Mouse (Mus musculus) hindbrain, embryonic 16.5 days (tissue): ENCODE data around the gene Cdkl5. TPM values are rescaled to one million over a fixed set of nuclear protein-coding genes. Genes with fewer than 3 reads are reported as not detected.

Source experiments
- ATAC-seq: fragments of 200-750 bp; cut with Nextera tagmentation; 2 replicates; pipeline ENCODE4 v1.8.0; 2017; ENCODE audit warnings: moderate TSS enrichment, moderate library complexity
- H3K27ac ChIP-seq: fragments of 300-500 bp; sonication (generic); 2 replicates; pipeline ENCODE4 v1.5.1; 2014; ENCODE audit warnings: low read depth, mild to moderate bottlenecking, control low read depth, low read length, moderate library complexity
- H3K27me3 ChIP-seq: fragments of 300-500 bp; sonication (generic); replicated peaks from 2 replicates; pipeline ENCODE4 v1.6.1; 2014; ENCODE audit warnings: low read length; ENCODE audit not compliant: control insufficient read depth, insufficient read depth
- H3K36me3 ChIP-seq: fragments of 300-500 bp; sonication (generic); 2 replicates; pipeline ENCODE4 v1.6.1; 2014; ENCODE audit warnings: mild to moderate bottlenecking, low read length, moderate library complexity, mixed read lengths; ENCODE audit not compliant: control insufficient read depth, insufficient read depth
- H3K4me1 ChIP-seq: fragments of 300-500 bp; sonication (generic); 2 replicates; pipeline ENCODE4 v1.6.1; 2014; ENCODE audit warnings: low read depth, low read length; ENCODE audit not compliant: control insufficient read depth, insufficient read depth
- H3K4me2 ChIP-seq: fragments of 300-500 bp; sonication (generic); 2 replicates; pipeline ENCODE4 v1.6.1; 2014; ENCODE audit warnings: mild to moderate bottlenecking, low read length, control low read depth, moderate library complexity
- H3K4me3 ChIP-seq: fragments of 300-500 bp; sonication (generic); 2 replicates; pipeline ENCODE4 v1.5.1; 2014; ENCODE audit warnings: mild to moderate bottlenecking, low read length, control low read depth, moderate library complexity
- H3K9ac ChIP-seq: fragments of 300-500 bp; sonication (generic); 2 replicates; pipeline ENCODE4 v1.6.1; 2014; ENCODE audit warnings: low read depth, mild to moderate bottlenecking, control low read depth, low read length, moderate library complexity
- H3K9me3 ChIP-seq: fragments of 300-500 bp; sonication (generic); 2 replicates; pipeline ENCODE4 v1.6.1; 2014; ENCODE audit warnings: mild to moderate bottlenecking, low read length, moderate library complexity; ENCODE audit not compliant: control insufficient read depth
- WGBS: fragments of 180-500 bp; shearing (Covaris S2); extraction: QIAGEN DNeasy Blood & Tissue Kit; methylation state at CpG from one replicate; pipeline ENCODE4 v1.1.7; 2014; 5-methylcytosine and 5-hydroxymethylcytosine counted together
- polyA plus RNA-seq: library from polyadenylated mRNA; unstranded; fragments of >200 nt; fragmentation: Nextera tagmentation; extraction: Ambion mirVana; gene quantifications from 2 replicates; pipeline ENCODE4 v1.2.1, GENCODE M21; 2015

Gene Cdkl5
- 4.4 and 4.9 TPM in 2 replicates for polyA plus RNA-seq

DNA sequence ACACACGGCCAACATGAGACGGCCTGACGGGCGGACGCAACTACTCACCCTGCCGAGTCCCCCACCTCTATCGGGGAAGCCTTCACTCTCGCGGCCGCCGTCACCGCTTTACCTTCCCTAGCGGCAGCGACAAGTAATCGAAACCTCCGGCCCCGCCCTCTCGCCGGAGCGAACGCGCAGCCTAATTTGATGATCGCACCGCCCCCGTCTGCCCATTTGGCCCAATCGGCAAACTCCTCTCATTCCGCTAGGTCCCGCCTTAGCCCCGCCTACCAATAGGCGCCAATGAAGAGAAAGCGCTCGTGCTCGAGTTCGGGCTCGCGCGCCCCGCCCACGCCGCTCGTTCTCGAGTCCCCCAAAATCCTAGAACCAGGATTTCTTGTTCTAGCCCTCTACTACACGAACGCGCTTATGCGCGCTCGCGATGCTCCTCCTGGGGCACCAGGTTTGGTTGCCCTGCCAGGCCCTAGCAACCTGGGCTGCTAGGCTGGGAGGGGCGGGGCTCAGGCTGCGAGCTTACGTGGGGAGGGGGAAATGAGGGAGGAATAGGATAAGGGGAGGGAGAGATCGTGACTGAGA is at the start of gene Cdkl5:
Gene Cdkl5, minus strand, starts transcription at position 162 of the 579 bp plus-strand sequence.
- peak; percentile 96 for ATAC-seq
- Histone ChIP-seq H3K4me2 (peak within 1 kb of the TSS; percentile 53), H3K4me1 (no peaks in the 10 kb centered on the region), H3K9me3 (no peaks in the 10 kb centered on the region), H3K4me3 (peak within 1 kb of the TSS; percentile 61), H3K27ac (peak within 1 kb of the TSS; percentile 87), H3K27me3 (no peaks in the 10 kb centered on the region; the same call in 1 of the 2 replicates), H3K9ac (peak within 1 kb of the TSS; percentile 71), H3K36me3 (no peaks in the 10 kb centered on the region)
- 22% methylated on average over 49 of the region's 53 CpGs for WGBS

DNA sequence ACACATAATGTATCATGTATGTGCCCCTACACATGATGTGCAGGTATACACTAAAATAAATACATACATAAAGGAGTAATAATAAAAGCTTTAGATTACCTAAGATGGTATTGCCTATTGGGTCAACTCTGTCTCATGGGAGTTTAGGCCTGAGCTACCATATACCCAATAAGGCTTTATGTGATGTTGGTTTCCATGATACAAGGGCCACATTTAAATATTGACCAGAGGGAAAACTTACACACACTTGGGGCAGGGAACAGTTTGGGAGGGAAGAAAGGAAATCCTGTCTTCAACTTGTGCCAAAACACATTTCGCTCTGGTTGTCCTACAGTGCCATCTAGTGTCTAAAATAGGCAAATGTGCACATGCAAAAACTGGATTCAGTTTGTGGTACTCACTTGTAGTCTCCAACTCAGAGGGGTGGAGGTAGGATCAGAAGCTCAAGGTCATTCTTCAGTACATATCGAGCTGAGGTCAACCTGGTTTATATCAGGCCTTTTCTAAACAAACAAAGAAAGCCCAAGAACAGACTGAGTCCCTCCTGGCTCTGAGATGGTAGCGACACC is 38.8 kb upstream of the Cdkl5 start:
- Histone ChIP-seq H3K4me1 (no peaks in the 10 kb centered on the region), H3K36me3 (no peaks in the 10 kb centered on the region), H3K4me3 (no peak overlapping the region), H3K9me3 (no peaks in the 10 kb centered on the region), H3K4me2 (no peak overlapping the region), H3K9ac (no peak overlapping the region), H3K27ac (no peak overlapping the region), H3K27me3 (0 out of 2 replicates have a peak, but pooled peaks cover 2% of the 10 kb centered on the region)
- peak; percentile 52; the same call in 1 of the 2 replicates for ATAC-seq
- 49% methylated on average over 3 of the region's 3 CpGs for WGBS

DNA sequence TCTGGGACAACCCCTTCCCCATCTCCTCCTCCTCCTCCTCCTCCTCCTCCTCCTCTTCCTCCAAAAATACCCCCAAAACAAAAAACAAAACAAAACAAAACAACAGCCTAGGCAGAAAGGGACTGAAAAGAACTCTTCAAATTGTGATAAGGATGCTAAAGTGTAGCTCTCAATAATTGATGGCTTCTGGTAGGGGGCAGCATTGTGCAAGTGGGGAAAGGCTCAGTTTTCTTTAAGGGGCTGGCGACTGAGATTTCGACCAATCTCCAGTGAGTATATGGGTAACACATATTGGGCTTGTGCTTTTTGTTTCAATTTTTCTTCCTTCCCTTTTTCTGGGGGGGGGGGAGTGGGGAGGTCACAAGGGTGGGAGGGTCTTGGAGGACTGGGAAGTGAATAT is 37.9 kb upstream of the Cdkl5 start:
- Histone ChIP-seq H3K4me1 (no peaks in the 10 kb centered on the region), H3K27me3 (0 out of 2 replicates have a peak, but pooled peaks cover 2% of the 10 kb centered on the region), H3K4me2 (no peak overlapping the region), H3K27ac (no peak overlapping the region), H3K9ac (no peak overlapping the region), H3K4me3 (no peak overlapping the region), H3K36me3 (no peaks in the 10 kb centered on the region), H3K9me3 (no peaks in the 10 kb centered on the region)
- WGBS = 36% methylated on average over 2 of the region's 2 CpGs
- no peak for ATAC-seq

DNA sequence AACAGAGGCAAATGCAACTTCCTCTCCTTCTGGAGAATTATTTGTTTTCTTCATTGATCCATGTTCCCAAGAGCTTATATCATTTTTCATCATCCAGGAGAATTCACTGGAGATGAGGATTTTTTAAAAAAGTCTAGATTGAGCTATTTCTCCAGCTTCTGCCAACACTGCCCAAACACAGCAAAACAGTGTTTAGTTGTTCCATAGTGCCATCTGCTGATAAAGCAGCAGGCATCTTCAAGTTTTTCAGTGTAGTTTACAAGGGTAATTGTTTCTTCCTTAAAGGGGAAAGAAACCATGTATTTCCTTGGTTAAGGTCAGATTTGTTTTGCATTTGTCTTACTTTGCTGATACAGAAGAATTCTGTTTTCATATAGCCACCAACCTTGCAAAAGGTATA is 35.7 kb upstream of the Cdkl5 start:
- no peak overlapping the region for H3K4me3 ChIP-seq
- no peaks in the 10 kb centered on the region for H3K4me1 ChIP-seq
- no peak overlapping the region for H3K4me2 ChIP-seq
- 0 out of 2 replicates have a peak, but pooled peaks cover 2% of the 10 kb centered on the region for H3K27me3 ChIP-seq
- no peak overlapping the region for H3K9ac ChIP-seq
- ATAC-seq = no peak
- H3K9me3 ChIP-seq = no peaks in the 10 kb centered on the region
- no peak overlapping the region for H3K27ac ChIP-seq
- no peaks in the 10 kb centered on the region for H3K36me3 ChIP-seq

DNA sequence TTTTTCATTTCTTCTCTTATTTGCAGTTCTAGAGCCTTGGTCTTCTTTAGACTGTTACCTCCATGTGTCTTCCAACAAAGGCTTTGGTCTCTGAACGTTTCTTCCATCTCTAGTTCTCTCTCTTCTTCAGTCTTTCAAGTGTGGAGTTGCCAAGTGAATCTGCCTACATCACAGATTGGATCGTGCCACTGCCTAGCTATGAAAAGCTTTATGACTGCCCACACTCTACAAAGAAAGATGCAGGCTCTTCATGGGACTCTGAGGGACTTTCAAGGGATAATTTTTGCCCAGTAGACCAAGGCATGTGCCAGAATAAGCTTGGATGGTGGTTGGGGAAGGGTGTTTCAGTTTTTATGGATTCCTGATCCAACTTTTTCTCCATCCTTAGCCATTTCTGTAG is 30.0 kb upstream of the Cdkl5 start:
- H3K9me3 ChIP-seq = no peaks in the 10 kb centered on the region
- no peak overlapping the region for H3K4me2 ChIP-seq
- no peak overlapping the region for H3K9ac ChIP-seq
- no peak overlapping the region for H3K4me3 ChIP-seq
- no peaks in the 10 kb centered on the region for H3K36me3 ChIP-seq
- WGBS = 71% methylated on average over 2 of the region's 2 CpGs
- ATAC-seq = no peak
- no peaks in the 10 kb centered on the region for H3K4me1 ChIP-seq
- no peaks in the 10 kb centered on the region; the same call in 1 of the 2 replicates for H3K27me3 ChIP-seq
- H3K27ac ChIP-seq = no peak overlapping the region

DNA sequence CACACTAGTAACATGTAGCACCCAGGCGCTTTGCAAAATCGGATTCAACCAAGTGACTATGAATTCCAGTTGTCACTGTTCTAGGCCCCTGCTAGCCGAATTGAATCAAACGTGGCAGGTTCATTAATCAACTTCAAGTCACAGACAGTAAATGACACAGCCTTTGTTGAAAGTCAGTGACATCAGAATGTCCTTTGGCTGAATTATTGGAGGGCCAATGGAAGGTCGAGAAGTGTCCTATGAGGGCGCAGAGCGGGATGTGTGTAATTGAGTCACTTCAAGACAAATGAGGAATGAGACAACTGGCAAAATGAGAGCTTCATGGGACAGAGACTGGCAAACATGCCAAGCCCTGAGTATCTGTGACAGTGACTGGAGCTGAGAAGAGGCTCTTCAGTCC is 27.0 kb upstream of the Cdkl5 start:
- Histone ChIP-seq H3K9me3 (no peaks in the 10 kb centered on the region), H3K4me3 (no peak overlapping the region)
- ATAC-seq = no peak

DNA sequence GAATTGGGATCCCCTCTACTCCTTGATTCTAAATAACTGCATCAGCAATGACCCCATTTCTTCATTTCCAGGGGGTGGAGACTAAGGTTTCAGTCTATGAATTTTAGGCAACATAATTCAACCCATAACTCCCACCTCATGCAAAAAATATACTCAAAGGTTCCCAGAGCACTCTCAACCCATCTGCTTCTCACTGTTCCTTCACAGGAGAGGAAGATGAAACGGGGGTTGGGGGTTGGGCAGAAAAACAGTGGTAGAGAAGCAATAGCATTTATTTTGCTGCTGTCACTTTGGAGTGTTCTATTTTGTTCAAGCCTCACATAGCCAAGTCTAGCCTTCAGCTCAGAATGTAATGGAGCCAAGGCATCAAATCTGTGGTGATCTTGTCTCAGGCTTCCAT is 23.7 kb upstream of the Cdkl5 start:
- Histone ChIP-seq H3K36me3 (no peaks in the 10 kb centered on the region), H3K4me1 (no peaks in the 10 kb centered on the region)

More for the DNA sequence above, 27.0 kb upstream of the Cdkl5 start:
- Histone ChIP-seq H3K4me2 (no peak overlapping the region), H3K36me3 (no peaks in the 10 kb centered on the region), H3K9ac (no peak overlapping the region), H3K27ac (no peak overlapping the region), H3K27me3 (no peaks in the 10 kb centered on the region; the same call in 1 of the 2 replicates), H3K4me1 (no peaks in the 10 kb centered on the region)
- WGBS = 56% methylated on average over 7 of the region's 7 CpGs

DNA sequence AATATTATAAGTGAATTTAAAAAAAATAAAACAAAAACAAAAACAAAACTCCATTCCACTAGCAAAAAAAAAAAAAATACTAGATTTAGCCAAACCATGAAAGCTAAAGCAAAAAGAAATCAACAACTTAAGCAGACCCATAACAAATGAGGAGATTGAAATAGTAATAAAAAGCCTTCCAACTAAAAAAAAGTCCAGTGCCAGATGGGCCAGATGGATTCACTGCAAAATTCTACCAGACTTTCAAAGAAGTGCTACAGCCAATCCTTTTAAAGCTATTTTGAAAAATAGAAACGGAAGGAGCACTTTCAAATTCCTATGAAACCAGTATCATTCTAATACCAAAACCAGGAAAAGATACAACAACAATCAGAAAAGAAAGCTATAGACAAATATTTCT is 11.8 kb upstream of the Cdkl5 start:
- 88% methylated on average over 1 of the region's 1 CpGs for WGBS
- H3K4me2 ChIP-seq = no peak overlapping the region

More for the DNA sequence above, 23.7 kb upstream of the Cdkl5 start:
- 53% methylated on average over 1 of the region's 1 CpGs for WGBS
- ATAC-seq = no peak
- Histone ChIP-seq H3K27me3 (no peaks in the 10 kb centered on the region), H3K4me3 (no peak overlapping the region), H3K9me3 (no peaks in the 10 kb centered on the region), H3K9ac (no peak overlapping the region), H3K27ac (no peak overlapping the region), H3K4me2 (no peak overlapping the region)

DNA sequence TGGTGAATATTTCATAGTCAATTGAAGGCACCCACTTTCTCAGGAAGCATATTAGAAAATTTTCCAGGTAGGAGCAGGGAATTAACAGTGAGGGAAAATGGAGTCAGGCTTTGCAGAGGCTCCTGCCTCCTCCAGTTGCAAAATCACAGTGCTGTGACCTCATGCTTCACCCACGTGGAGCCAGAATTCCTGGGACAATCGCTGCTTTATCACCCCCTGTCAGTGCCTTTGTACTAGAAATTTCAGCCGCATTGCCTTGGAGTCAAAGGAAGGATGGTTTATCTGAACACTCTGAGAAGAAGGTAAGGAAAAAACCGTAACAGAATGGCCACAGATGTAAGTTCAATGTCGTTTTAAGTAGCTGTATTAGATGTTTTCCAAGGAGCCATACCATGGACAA is 1.5 kb upstream of the Cdkl5 start:
- 30% methylated on average over 5 of the region's 5 CpGs for WGBS
- Histone ChIP-seq H3K9me3 (no peaks in the 10 kb centered on the region), H3K36me3 (no peaks in the 10 kb centered on the region), H3K27ac (peak overlapping the region; percentile 51), H3K27me3 (no peaks in the 10 kb centered on the region; the same call in 1 of the 2 replicates), H3K4me2 (peak overlapping the region; percentile 50), H3K4me1 (no peaks in the 10 kb centered on the region), H3K9ac (no peak overlapping the region), H3K4me3 (no peak overlapping the region; the same call in 1 of the 2 replicates)
- no peak for ATAC-seq

More for the DNA sequence above, 11.8 kb upstream of the Cdkl5 start:
- Histone ChIP-seq H3K36me3 (no peaks in the 10 kb centered on the region), H3K27me3 (no peaks in the 10 kb centered on the region), H3K4me3 (no peak overlapping the region), H3K9me3 (no peaks in the 10 kb centered on the region), H3K27ac (no peak overlapping the region), H3K4me1 (no peaks in the 10 kb centered on the region), H3K9ac (no peak overlapping the region)
- ATAC-seq = no peak
